Mouse (Mus musculus): ENCODE data around the gene 4930451I11Rik.

DNA sequence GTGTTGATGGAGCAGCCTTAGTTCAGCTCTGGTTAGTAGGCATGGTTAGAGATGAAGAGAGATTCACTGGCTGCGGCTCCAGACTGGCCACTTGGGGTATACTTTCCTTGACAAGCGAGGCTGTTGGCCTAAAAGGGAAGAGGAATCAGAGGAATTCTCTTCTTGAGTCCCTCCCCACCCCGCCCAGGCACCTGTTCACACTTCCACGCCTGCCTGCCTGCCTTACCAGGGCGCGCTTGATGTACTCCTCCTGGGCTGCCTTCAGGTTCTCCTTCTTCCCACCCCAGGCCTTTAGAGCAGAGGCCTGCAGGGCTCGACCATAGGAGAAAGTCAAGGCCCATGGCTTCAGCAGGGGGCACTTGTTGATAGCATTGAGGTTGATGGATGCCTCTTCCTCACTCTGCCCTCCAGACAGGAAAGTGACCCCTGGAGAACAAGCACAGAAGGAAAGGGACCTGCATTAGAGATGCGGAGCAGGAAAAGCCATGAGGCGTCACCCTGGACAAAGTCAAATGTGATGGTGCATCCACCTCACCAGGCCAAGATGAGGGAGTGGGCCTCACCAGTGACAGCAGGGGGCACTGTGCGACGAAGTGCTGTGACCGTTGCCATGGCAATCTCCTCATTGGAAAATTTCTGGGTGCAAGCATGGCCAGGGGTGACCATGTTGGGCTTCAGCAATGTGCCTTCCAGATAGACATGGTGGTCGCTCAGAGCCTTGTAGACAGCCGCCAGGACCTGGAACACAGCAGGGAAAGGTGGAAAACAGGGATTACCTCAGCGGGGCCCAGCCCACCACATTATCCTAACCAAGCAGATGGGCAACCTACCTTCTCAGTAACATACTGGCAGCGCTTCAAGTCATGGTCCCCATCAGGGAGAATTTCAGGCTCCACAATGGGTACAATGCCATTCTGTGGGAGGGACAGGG lies 35.8 kb downstream of the 4930451I11Rik start:
- peak; percentile 39; the same call in 1 of the 2 replicates for TF ChIP-seq CTCF (IDR thresholded peaks at IDR 0.05; ENCODE audit: low read depth)
- TF ChIP-seq EP300 (optimal IDR thresholded peaks at IDR 0.05) = no peak
